ENCODE assay signal across 27 mouse cellular contexts in the genomic region with DNA sequence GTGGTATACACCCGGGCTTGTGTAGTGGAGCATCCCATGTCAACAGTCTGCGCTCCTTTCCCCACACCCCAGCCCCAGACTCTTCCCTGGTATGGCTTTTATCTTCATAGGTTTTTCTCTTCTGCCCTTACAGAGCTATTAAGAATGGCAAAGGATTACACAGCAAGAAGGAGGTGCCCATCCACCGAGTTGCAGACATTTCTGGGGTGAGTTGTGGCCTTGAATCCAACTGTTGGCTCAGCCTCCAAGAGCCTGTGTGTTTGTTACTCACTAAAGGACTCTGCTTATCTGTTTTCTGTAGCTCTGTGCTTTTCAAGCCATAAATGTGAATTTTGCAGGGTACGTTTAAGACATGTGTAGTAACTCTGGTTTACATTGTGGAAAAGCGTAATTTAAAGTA.
A peak's percentile ranks its signal among the peaks of the same experiment; 100 is the strongest.
DNase-seq lines count a peak whose midpoint lies in the region; ATAC-seq lines count a peak whose summit lies in the region.
"Had no signal": no experiment of that assay in that cellular context is flagged by ENCODE, and none has a peak within 500 bp of the region (broad histone marks: within the 10 kb centered on the region; RNA-seq: fewer than 3 reads in every experiment).

No protein-coding gene starts in this region.

- 78% methylated on average over 5 of the region's 5 CpGs for WGBS in hindbrain, embryonic 15.5 days
- 72% methylated on average over 5 of the region's 5 CpGs for WGBS in hindbrain, embryonic 16.5 days

- 0 out of 2 replicates have a peak overlapping the region, but pooled peaks have one; percentile 0 for H3K27ac ChIP-seq in hindbrain, embryonic 15.5 days (replicated peaks)
- H3K27ac ChIP-seq in hindbrain, embryonic 16.5 days (ENCODE audit: low read depth, low read length), result no peak overlapping the region
- H3K27ac ChIP-seq: embryonic facial prominence, embryonic 10.5 days; embryonic facial prominence, embryonic 13.5 days; forebrain, embryonic 13.5 days; gastrocnemius, adult 2 months; hindbrain, embryonic 12.5 days; hindbrain, postnatal 0 days had no signal

- H3K36me3 ChIP-seq in hindbrain, embryonic 15.5 days, result no peaks in the 10 kb centered on the region
- H3K36me3 ChIP-seq in hindbrain, embryonic 16.5 days (ENCODE audit: control insufficient read depth, insufficient read depth, low read length), result no peaks in the 10 kb centered on the region
- H3K36me3 ChIP-seq: embryonic facial prominence, embryonic 13.5 days; hindbrain, embryonic 12.5 days had no signal

- H3K4me2 ChIP-seq in hindbrain, embryonic 15.5 days, result no peak overlapping the region
- no peak overlapping the region for H3K4me2 ChIP-seq in hindbrain, embryonic 16.5 days (ENCODE audit: low read length)
- H3K4me2 ChIP-seq: embryonic facial prominence, embryonic 13.5 days; forebrain, embryonic 13.5 days; heart, embryonic 11.5 days; hindbrain, embryonic 12.5 days had no signal

- ATAC-seq in hindbrain, embryonic 15.5 days (ENCODE audit: low FRiP score, low read depth), result no peak
- ATAC-seq in hindbrain, embryonic 16.5 days, result no peak
- ATAC-seq: forebrain, embryonic 13.5 days; forebrain, embryonic 16.5 days; hindbrain, postnatal 0 days; inflammation-experienced regulatory T-cells, adult 6 months; intestine, embryonic 16.5 days; Patski had no signal

- DNase-seq in ovary, adult 18-20 months (ENCODE audit: low spot score), result peak; percentile 49
- no peak for DNase-seq in ovary, postnatal 14 days (ENCODE audit: low spot score)
- peak; percentile 54 for DNase-seq in adrenal gland, postnatal 14 days
- DNase-seq in kidney, adult 8-10 months, result no peak
- DNase-seq in testis, postnatal 14 days (ENCODE audit: low spot score), result no peak
- DNase-seq: B cell, adult 2 months; cerebellum, adult 11-12 months; cerebellum, adult 8-10 months; cerebellum, postnatal 36 days; embryo, embryonic 11 days; gastrocnemius, adult 2 months; gastrocnemius, postnatal 14 days had no signal

- no peak overlapping the region for H3K9ac ChIP-seq in hindbrain, embryonic 15.5 days
- no peak overlapping the region for H3K9ac ChIP-seq in hindbrain, embryonic 16.5 days (ENCODE audit: low read depth, low read length)
- H3K9ac ChIP-seq: embryonic facial prominence, embryonic 13.5 days; forebrain, embryonic 13.5 days; hindbrain, embryonic 12.5 days had no signal

- no peaks in the 10 kb centered on the region for H3K9me3 ChIP-seq in hindbrain, embryonic 15.5 days
- H3K9me3 ChIP-seq in hindbrain, embryonic 16.5 days (ENCODE audit: control insufficient read depth, low read length), result no peaks in the 10 kb centered on the region
- H3K9me3 ChIP-seq: embryonic facial prominence, embryonic 10.5 days; embryonic facial prominence, embryonic 13.5 days; forebrain, embryonic 13.5 days; G1E; hindbrain, embryonic 12.5 days had no signal

- H3K27me3 ChIP-seq in hindbrain, embryonic 15.5 days, result no peaks in the 10 kb centered on the region
- H3K27me3 ChIP-seq in hindbrain, embryonic 16.5 days (replicated peaks; ENCODE audit: control insufficient read depth, insufficient read depth, low read length), result no peaks in the 10 kb centered on the region
- H3K27me3 ChIP-seq: CH12.LX; embryonic facial prominence, embryonic 13.5 days; forebrain, embryonic 13.5 days; hindbrain, embryonic 12.5 days; Patski had no signal

- peaks cover 10% of the 10 kb centered on the region for H3K4me1 ChIP-seq in hindbrain, embryonic 15.5 days (replicated peaks)
- H3K4me1 ChIP-seq in hindbrain, embryonic 16.5 days (ENCODE audit: control insufficient read depth, insufficient read depth, low read depth, low read length), result no peaks in the 10 kb centered on the region; the same call in 1 of the 2 replicates

- no peak overlapping the region for H3K4me3 ChIP-seq in hindbrain, embryonic 15.5 days
- no peak overlapping the region for H3K4me3 ChIP-seq in hindbrain, embryonic 16.5 days (ENCODE audit: low read length)
- H3K4me3 ChIP-seq: embryonic facial prominence, embryonic 10.5 days; embryonic facial prominence, embryonic 13.5 days; erythroblast, embryonic 14.5 days; forebrain, embryonic 13.5 days; gastrocnemius, adult 2 months; hindbrain, embryonic 12.5 days had no signal

Comparison
In these comparisons a context has a peak if more than half of its experiments do, and no peak if none do; other contexts are left out.
1. DNase-seq: peak in ovary, adult 18-20 months (single experiment) and adrenal gland, postnatal 14 days (single experiment); none in ovary, postnatal 14 days (single experiment), kidney, adult 8-10 months (0 of 2) and testis, postnatal 14 days (single experiment).